ENCODE assay signal across 9 mouse cellular contexts in genomic region chr13:29982400-29982799, GRCm38 (mm10). TPM values are rescaled to one million over a fixed set of nuclear protein-coding genes. Genes with fewer than 3 reads are reported as not detected.
A peak's percentile ranks its signal among the peaks of the same experiment; 100 is the strongest.
DNase-seq lines count a peak whose midpoint lies in the region; ATAC-seq and TF ChIP-seq lines count a peak whose summit lies in the region.
"Had no signal": no experiment of that assay in that cellular context is flagged by ENCODE, and none has a peak within 500 bp of the region (broad histone marks: within the 10 kb centered on the region; RNA-seq: fewer than 3 reads in every experiment).

No protein-coding gene starts in this region.

- no peak overlapping the region for H3K9ac ChIP-seq in heart, embryonic 11.5 days (ENCODE audit: low read depth, low read length)
- H3K9ac ChIP-seq in embryonic facial prominence, embryonic 12.5 days = no peak overlapping the region
- no peak overlapping the region for H3K9ac ChIP-seq in liver, embryonic 14.5 days (replicated peaks)
- H3K9ac ChIP-seq: embryonic facial prominence, embryonic 15.5 days had no signal

- peaks cover 39% of the 10 kb centered on the region for H3K4me1 ChIP-seq in heart, embryonic 11.5 days (ENCODE audit: control insufficient read depth, insufficient read depth, low read length)
- H3K4me1 ChIP-seq in embryonic facial prominence, embryonic 12.5 days = peaks cover 40% of the 10 kb centered on the region
- peaks cover 8 to 27% of the 10 kb centered on the region in 2 experiments for H3K4me1 ChIP-seq in liver, embryonic 14.5 days (replicated peaks; ENCODE audit: control insufficient read depth in 2 of 2, insufficient read depth in 2 of 2, low read length in 1 of 2)

- ATAC-seq in heart, embryonic 11.5 days (replicated peaks; ENCODE audit: insufficient number of reproducible peaks, low FRiP score, low TSS enrichment) = no peak
- no peak for ATAC-seq in embryonic facial prominence, embryonic 12.5 days (ENCODE audit: insufficient number of reproducible peaks, insufficient read depth, low FRiP score, low TSS enrichment)
- no peak for ATAC-seq in liver, embryonic 14.5 days (ENCODE audit: insufficient read depth)

- WGBS in heart, embryonic 11.5 days (ENCODE audit: insufficient replicate concordance) = 53% methylated on average over 3 of the region's 3 CpGs
- WGBS in embryonic facial prominence, embryonic 12.5 days = 75% methylated on average over 3 of the region's 3 CpGs
- 13% methylated on average over 3 of the region's 3 CpGs for WGBS in liver, embryonic 14.5 days (ENCODE audit: insufficient replicate concordance)

- intact Hi-C loops in heart, postnatal 36 days (cut with DNase I) = loop anchor here (2.0 to 10.0 kb wide), 5 partner anchors 20 to 1028 kb away; partner anchors contain the start of genes Sox4 and Uqcrfs1
- intact Hi-C loops in left cerebral cortex, adult 2 months (cut with DNase I) = loop anchor here (2.0 to 5.0 kb wide), 4 partner anchors 60 to 1030 kb away; partner anchors contain the start of gene Sox4

- H3K4me3 ChIP-seq in heart, embryonic 11.5 days (ENCODE audit: low read depth, low read length) = no peak overlapping the region
- peak overlapping the region; percentile 88 for H3K4me3 ChIP-seq in left cerebral cortex, adult 2 months
- H3K4me3 ChIP-seq in embryonic facial prominence, embryonic 12.5 days = no peak overlapping the region
- 0 out of 4 replicates have a peak overlapping the region, but pooled peaks of 1 of the 2 experiments have one; percentile 9 for H3K4me3 ChIP-seq in liver, embryonic 14.5 days (ENCODE audit: insufficient read depth in 1 of 2, low read depth in 2 of 2, low read length in 2 of 2)

- no peak for DNase-seq in heart, postnatal 36 days
- no peak for DNase-seq in left cerebral cortex, adult 2 months (ENCODE audit: extremely low spot score in 1 of 2, low spot score in 2 of 2)
- no peak for DNase-seq in left cerebral cortex, adult 11 months (ENCODE audit: low spot score)
- DNase-seq in liver, embryonic 14.5 days (ENCODE audit: low read depth in 3 of 3, low spot score in 3 of 3) = peak in 1 of 3 experiments; percentile 42
- DNase-seq in thymus, postnatal 0 days (ENCODE audit: low spot score) = no peak
- DNase-seq in left cerebral cortex, adult 8-10 months (ENCODE audit: low spot score in 2 of 2) = no peak

- TF ChIP-seq EP300 in liver, embryonic 14.5 days (IDR thresholded peaks at IDR 0.05; ENCODE audit: low read depth) = peak; percentile 67

- no peaks in the 10 kb centered on the region for H3K9me3 ChIP-seq in heart, embryonic 11.5 days (replicated peaks; ENCODE audit: control insufficient read depth, low read length)
- no peaks in the 10 kb centered on the region for H3K9me3 ChIP-seq in embryonic facial prominence, embryonic 12.5 days
- no peaks in the 10 kb centered on the region for H3K9me3 ChIP-seq in liver, embryonic 14.5 days (ENCODE audit: control insufficient read depth, low read length)
- H3K9me3 ChIP-seq: embryonic facial prominence, embryonic 15.5 days had no signal

- no peak overlapping the region for H3K27ac ChIP-seq in heart, embryonic 11.5 days (ENCODE audit: low read depth, low read length)
- no peak overlapping the region for H3K27ac ChIP-seq in left cerebral cortex, adult 2 months
- H3K27ac ChIP-seq in embryonic facial prominence, embryonic 12.5 days = no peak overlapping the region
- H3K27ac ChIP-seq in liver, embryonic 14.5 days = no peak overlapping the region
- H3K27ac ChIP-seq: embryonic facial prominence, embryonic 15.5 days had no signal

- H3K27me3 ChIP-seq in heart, embryonic 11.5 days (ENCODE audit: control insufficient read depth, insufficient read depth, low read length) = no peaks in the 10 kb centered on the region
- H3K27me3 ChIP-seq in embryonic facial prominence, embryonic 12.5 days = no peaks in the 10 kb centered on the region
- H3K27me3 ChIP-seq in liver, embryonic 14.5 days (ENCODE audit: control insufficient read depth, insufficient read depth, low read length) = no peaks in the 10 kb centered on the region
- H3K27me3 ChIP-seq: embryonic facial prominence, embryonic 15.5 days had no signal

- no peak for TF ChIP-seq CTCF in left cerebral cortex, adult 2 months (IDR thresholded peaks at IDR 0.05)
- TF ChIP-seq CTCF in liver, embryonic 14.5 days (IDR thresholded peaks at IDR 0.05; ENCODE audit: low read depth) = no peak

- H3K36me3 ChIP-seq in heart, embryonic 11.5 days (ENCODE audit: control insufficient read depth, insufficient read depth, low read length) = peaks cover 5% of the 10 kb centered on the region; the same call in 1 of the 2 replicates
- peaks cover 8% of the 10 kb centered on the region; the same call in 1 of the 2 replicates for H3K36me3 ChIP-seq in embryonic facial prominence, embryonic 12.5 days
- H3K36me3 ChIP-seq in liver, embryonic 14.5 days (replicated peaks; ENCODE audit: control insufficient read depth, insufficient read depth, low read depth) = 0 out of 2 replicates have a peak, but pooled peaks cover 4% of the 10 kb centered on the region

- H3K4me2 ChIP-seq in heart, embryonic 11.5 days = peak overlapping the region; percentile 9; the same call in 1 of the 2 replicates
- peak overlapping the region; percentile 4; the same call in 1 of the 2 replicates for H3K4me2 ChIP-seq in embryonic facial prominence, embryonic 12.5 days (replicated peaks)
- peak overlapping the region; percentile 16 for H3K4me2 ChIP-seq in liver, embryonic 14.5 days (ENCODE audit: low read depth)

RNA-seq across cellular contexts. Expression of gene E2f3, which starts 3.5 kb away (rescaled TPM):
- 9.9 and 10.4 TPM in 2 replicates for polyA plus RNA-seq in heart, embryonic 11.5 days (2014; fragmentation: Nextera tagmentation; extraction: Ambion mirVana)
- 1 to 10 TPM; 6.4 to 6.6 TPM for total RNA-seq in heart, postnatal 36 days (2021)
- total RNA-seq in left cerebral cortex, adult 2 months (2021) = 10 to 100 TPM; 21.1 to 21.8 TPM
- 18.9 and 19.8 TPM in 2 replicates for polyA plus RNA-seq in embryonic facial prominence, embryonic 12.5 days (2016; fragmentation: Nextera tagmentation; extraction: Ambion mirVana)
- 4.6 and 5.5 TPM in 2 replicates for polyA plus RNA-seq in liver, embryonic 14.5 days (2012; rRNA removed)
- polyA plus RNA-seq in liver, embryonic 14.5 days (2014; fragmentation: Nextera tagmentation; extraction: Ambion mirVana) = 3.4 and 3.7 TPM in 2 replicates
- 7.1 and 7.5 TPM in 2 replicates for polyA plus RNA-seq in thymus, postnatal 0 days (2015; fragmentation: Nextera tagmentation; extraction: Ambion mirVana)
- total RNA-seq in left cerebral cortex, adult 8-10 months (2022) = 10 to 100 TPM; 18.5 to 21.3 (median 20.4) TPM
